Mouse (Mus musculus): ENCODE results near the gene Zfand3. TPM values are rescaled to one million over a fixed set of nuclear protein-coding genes. Genes with fewer than 3 reads are reported as not detected.

Zfand3 gene
- polyA plus RNA-seq, 1 experiment from 2014 or later = 78.9 TPM

DNA sequence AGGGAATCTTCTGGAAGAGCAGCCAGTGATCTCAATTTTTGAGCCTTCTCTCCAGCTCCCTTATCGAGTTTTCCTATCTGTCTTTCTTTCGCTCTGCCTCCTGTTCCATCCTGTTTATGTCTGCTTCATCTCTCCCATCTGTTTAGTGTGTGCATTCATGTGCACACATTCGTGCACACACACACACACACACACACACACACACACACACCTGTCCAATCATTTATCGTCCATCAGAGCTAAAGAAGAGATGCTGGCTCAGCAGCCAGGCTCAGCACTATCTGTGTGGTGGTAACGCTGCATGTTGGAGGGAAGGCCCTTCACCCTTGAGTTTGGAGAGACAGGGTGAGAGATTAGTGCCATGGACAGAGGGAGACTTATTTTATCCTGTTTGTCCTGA, 21.3 kb upstream of the Zfand3 start:
- Histone ChIP-seq H3K9ac (no peak overlapping the region), H3K4me1 (replicated peaks) (peaks cover 12% of the 10 kb centered on the region; the same call in 1 of the 2 replicates), H3K36me3 (no peaks in the 10 kb centered on the region), H3K4me3 (no peak overlapping the region), H3K27me3 (peaks cover 4% of the 10 kb centered on the region; the same call in 1 of the 2 replicates), H3K27ac (no peak overlapping the region), H3K9me3 (no peaks in the 10 kb centered on the region), H3K4me2 (no peak overlapping the region)
- no peak for ATAC-seq (ENCODE audit: low FRiP score)
- WGBS = 83% methylated on average over 5 of the region's 5 CpGs

GRCm38 (mm10) chr17:29984931-29985330, 19.6 kb upstream of the Zfand3 start:
- H3K4me3 ChIP-seq = no peak overlapping the region
- WGBS = 83% methylated on average over 7 of the region's 7 CpGs
- H3K9me3 ChIP-seq = no peaks in the 10 kb centered on the region
- no peak overlapping the region for H3K4me2 ChIP-seq
- peaks cover 7% of the 10 kb centered on the region; the same call in 1 of the 2 replicates for H3K27me3 ChIP-seq
- no peaks in the 10 kb centered on the region for H3K36me3 ChIP-seq
- H3K9ac ChIP-seq = no peak overlapping the region
- H3K4me1 ChIP-seq (replicated peaks) = peaks cover 5% of the 10 kb centered on the region; the same call in 1 of the 2 replicates
- ATAC-seq (ENCODE audit: low FRiP score) = no peak
- H3K27ac ChIP-seq = no peak overlapping the region; the same call in none of the 2 replicates

DNA sequence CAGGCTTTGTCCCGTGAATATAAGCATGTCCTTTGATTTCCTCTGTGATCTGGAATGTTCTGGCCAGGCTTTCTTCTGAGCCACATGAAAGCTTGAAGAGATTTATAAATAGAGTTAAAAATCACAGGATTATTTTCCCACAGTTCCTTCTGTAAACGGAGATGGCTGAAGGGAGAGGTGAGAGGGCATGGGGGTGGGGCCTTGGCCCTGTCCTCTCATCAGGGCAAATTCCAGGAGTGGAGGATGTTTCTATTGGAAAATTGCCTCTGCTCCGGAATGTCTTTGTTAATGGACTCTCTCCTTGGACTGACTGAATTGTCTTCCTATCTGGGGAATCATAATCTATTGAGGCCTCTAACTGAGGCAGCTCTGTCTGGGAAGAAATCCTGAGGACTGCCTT, 19.0 kb upstream of the Zfand3 start:
- Histone ChIP-seq H3K4me2 (no peak overlapping the region), H3K27ac (no peak overlapping the region; the same call in 1 of the 2 replicates), H3K36me3 (no peaks in the 10 kb centered on the region), H3K4me3 (no peak overlapping the region), H3K9me3 (no peaks in the 10 kb centered on the region), H3K9ac (no peak overlapping the region), H3K4me1 (replicated peaks) (peaks cover 5% of the 10 kb centered on the region; the same call in 1 of the 2 replicates), H3K27me3 (peaks cover 7% of the 10 kb centered on the region; the same call in 1 of the 2 replicates)
- ATAC-seq (ENCODE audit: low FRiP score) = no peak
- WGBS = 19% methylated on average over 3 of the region's 3 CpGs

DNA sequence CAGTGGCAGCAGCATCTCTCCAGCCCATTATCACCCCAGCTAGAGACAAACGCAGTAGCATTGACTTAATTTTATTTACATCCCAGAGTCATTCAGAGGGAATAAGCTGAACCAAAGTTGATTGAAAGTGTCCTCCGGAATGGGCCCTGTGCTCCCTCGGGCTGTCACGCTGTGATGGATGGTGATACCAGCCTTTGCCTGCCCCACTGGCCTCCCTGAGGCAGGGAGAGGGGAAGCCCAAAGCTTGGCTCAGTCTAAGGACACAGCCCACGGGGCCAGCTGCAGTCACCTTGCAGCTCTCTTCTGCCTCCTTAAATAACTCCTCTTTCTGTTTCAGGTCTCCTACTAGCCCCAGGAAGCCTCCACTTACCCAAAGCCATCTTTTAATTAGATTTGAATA, 16.4 kb upstream of the Zfand3 start:
- no peaks in the 10 kb centered on the region for H3K9me3 ChIP-seq
- H3K4me3 ChIP-seq = no peak overlapping the region
- no peaks in the 10 kb centered on the region for H3K36me3 ChIP-seq
- peaks cover 7% of the 10 kb centered on the region; the same call in 1 of the 2 replicates for H3K27me3 ChIP-seq
- 23% methylated on average over 5 of the region's 5 CpGs for WGBS
- ATAC-seq (ENCODE audit: low FRiP score) = no peak
- H3K27ac ChIP-seq = no peak overlapping the region
- no peak overlapping the region for H3K4me2 ChIP-seq
- no peak overlapping the region for H3K9ac ChIP-seq
- H3K4me1 ChIP-seq (replicated peaks) = peaks cover 5% of the 10 kb centered on the region; the same call in 1 of the 2 replicates

DNA sequence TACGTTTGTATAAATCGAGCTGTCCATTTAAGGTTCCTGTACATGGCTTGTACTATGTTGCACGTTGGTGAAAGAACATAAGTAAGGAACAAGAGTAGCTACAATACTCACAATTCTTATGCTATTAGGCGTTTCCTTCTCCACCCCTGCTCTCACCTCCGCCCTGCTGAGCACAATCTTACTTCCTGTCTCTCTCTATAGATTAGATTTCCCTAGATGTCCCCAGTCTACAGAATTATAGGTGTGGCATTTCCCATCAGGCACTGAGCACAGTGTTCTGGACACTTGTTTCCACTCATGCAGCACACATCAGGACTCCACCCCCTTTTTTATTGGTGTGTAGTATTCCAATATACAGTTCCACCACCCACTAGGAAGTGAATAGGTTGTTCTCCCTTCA, 14.9 kb upstream of the Zfand3 start:
- H3K4me1 ChIP-seq (replicated peaks) = peaks cover 9% of the 10 kb centered on the region
- 0 out of 2 replicates have a peak, but pooled peaks cover 4% of the 10 kb centered on the region for H3K27me3 ChIP-seq
- no peak overlapping the region for H3K27ac ChIP-seq
- no peak overlapping the region for H3K9ac ChIP-seq
- H3K9me3 ChIP-seq = no peaks in the 10 kb centered on the region
- ATAC-seq (ENCODE audit: low FRiP score) = no peak
- WGBS = 86% methylated on average over 5 of the region's 5 CpGs
- no peak overlapping the region for H3K4me2 ChIP-seq
- no peak overlapping the region for H3K4me3 ChIP-seq
- no peaks in the 10 kb centered on the region for H3K36me3 ChIP-seq

DNA sequence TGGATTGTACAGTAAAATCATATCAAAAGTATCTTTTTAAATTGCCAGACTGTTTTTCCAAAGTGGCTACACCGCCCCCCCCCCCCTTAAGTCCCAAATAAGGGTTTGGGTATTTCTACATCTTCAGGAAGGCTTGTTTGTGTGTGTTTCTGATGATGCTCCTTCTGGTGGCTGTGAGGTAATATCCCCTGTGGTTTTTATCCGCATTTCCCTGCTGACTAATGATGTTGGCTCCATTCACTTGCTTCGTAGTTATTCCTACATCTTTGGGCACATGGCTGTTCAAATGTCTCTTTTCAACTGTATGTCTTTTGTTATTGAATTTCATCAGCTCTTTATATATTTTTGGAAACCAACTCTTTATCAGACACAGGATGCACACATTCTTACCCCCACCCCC, 14.4 kb upstream of the Zfand3 start:
- H3K4me3 ChIP-seq = no peak overlapping the region
- no peak overlapping the region for H3K27ac ChIP-seq
- ATAC-seq (ENCODE audit: low FRiP score) = no peak
- H3K4me2 ChIP-seq = no peak overlapping the region
- peaks cover 9% of the 10 kb centered on the region for H3K4me1 ChIP-seq (replicated peaks)
- 0 out of 2 replicates have a peak, but pooled peaks cover 4% of the 10 kb centered on the region for H3K27me3 ChIP-seq
- H3K9ac ChIP-seq = no peak overlapping the region
- H3K36me3 ChIP-seq = no peaks in the 10 kb centered on the region
- H3K9me3 ChIP-seq = no peaks in the 10 kb centered on the region
- WGBS = 94% methylated on average over 3 of the region's 3 CpGs

DNA sequence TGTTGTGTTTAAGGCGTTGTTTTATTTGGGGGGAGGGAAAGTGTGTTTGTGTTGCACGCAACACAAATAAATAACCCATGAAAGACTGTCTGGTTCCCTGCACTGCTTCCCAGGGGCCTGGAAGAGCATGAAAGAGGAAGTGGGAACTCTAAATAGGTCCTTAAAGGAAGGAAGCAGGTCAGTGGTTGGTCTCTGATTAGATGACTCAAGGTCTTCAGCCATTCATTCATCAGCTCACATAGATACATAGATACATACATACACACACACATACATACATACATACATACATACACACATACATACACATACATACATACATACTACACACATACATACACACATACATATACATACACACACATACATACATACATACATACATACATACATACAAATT, 13.7 kb upstream of the Zfand3 start:
- no peaks in the 10 kb centered on the region for H3K9me3 ChIP-seq
- no peak overlapping the region for H3K9ac ChIP-seq
- H3K27me3 ChIP-seq = 0 out of 2 replicates have a peak, but pooled peaks cover 4% of the 10 kb centered on the region
- no peaks in the 10 kb centered on the region for H3K36me3 ChIP-seq
- H3K27ac ChIP-seq = no peak overlapping the region
- 90% methylated on average over 2 of the region's 2 CpGs for WGBS
- peaks cover 9% of the 10 kb centered on the region for H3K4me1 ChIP-seq (replicated peaks)
- H3K4me3 ChIP-seq = no peak overlapping the region
- no peak overlapping the region for H3K4me2 ChIP-seq
- no peak for ATAC-seq (ENCODE audit: low FRiP score)

- WGBS = 62% methylated on average over 8 of the region's 8 CpGs
- Histone ChIP-seq H3K4me2 (no peak overlapping the region), H3K4me1 (replicated peaks) (peaks cover 4% of the 10 kb centered on the region), H3K27me3 (0 out of 2 replicates have a peak, but pooled peaks cover 4% of the 10 kb centered on the region), H3K36me3 (no peaks in the 10 kb centered on the region), H3K27ac (peak overlapping the region; percentile 55; the same call in 1 of the 2 replicates), H3K9ac (no peak overlapping the region), H3K9me3 (no peaks in the 10 kb centered on the region), H3K4me3 (no peak overlapping the region)
- peak; percentile 63; the same call in 1 of the 2 replicates for ATAC-seq (ENCODE audit: low FRiP score)
Observed at GRCm38 (mm10) chr17:29993488-29993887, 11.0 kb upstream of the Zfand3 start.

DNA sequence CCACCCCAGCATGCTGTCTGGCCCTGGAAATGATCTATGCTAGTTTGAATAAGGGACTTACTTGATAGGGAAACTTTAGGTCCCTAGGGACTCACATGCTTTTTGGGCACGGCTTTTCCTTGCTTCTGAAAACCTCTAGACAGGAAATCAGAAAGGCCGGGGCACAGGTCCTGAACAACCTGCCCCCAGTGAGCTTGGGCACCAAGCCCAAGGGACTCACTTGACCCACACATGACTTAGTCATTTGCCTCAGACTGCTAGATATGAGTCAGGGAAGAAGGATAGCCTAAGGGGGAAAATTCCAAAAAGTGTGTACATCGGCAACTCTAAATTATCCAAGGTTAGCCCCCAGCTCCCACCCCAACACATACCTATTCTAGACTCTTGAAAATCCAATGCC, 10.5 kb upstream of the Zfand3 start:
- Histone ChIP-seq H3K4me2 (no peak overlapping the region), H3K27ac (peak overlapping the region; percentile 55; the same call in 1 of the 2 replicates), H3K27me3 (0 out of 2 replicates have a peak, but pooled peaks cover 3% of the 10 kb centered on the region), H3K9ac (no peak overlapping the region), H3K4me1 (replicated peaks) (peaks cover 4% of the 10 kb centered on the region), H3K36me3 (no peaks in the 10 kb centered on the region), H3K9me3 (no peaks in the 10 kb centered on the region), H3K4me3 (no peak overlapping the region)
- no peak for ATAC-seq (ENCODE audit: low FRiP score)
- WGBS = 83% methylated on average over 3 of the region's 3 CpGs

DNA sequence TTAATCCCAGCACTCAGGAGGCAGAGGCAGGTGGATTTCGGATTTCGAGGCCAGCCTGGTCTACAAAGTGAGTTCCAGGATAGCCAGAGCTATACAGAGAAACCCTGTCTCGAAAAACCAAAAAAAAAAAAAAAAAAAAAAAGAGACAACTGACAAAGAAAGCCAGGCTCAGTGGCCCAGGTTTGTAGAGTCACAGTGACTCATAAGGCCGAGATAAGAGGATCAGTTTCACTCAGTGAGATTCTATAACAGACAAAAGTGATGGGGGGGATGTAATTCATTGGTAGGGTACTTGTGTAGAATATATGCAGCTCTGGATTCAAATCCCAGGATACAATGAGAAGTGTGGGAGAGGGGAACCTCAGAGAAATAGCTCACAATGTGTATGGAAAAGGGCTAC, 10.1 kb upstream of the Zfand3 start:
- WGBS = 77% methylated on average over 4 of the region's 4 CpGs
- H3K4me3 ChIP-seq = no peak overlapping the region
- H3K9ac ChIP-seq = no peak overlapping the region
- H3K4me2 ChIP-seq = no peak overlapping the region
- H3K27me3 ChIP-seq = no peaks in the 10 kb centered on the region
- peaks cover 4% of the 10 kb centered on the region for H3K4me1 ChIP-seq (replicated peaks)
- no peak overlapping the region for H3K27ac ChIP-seq
- H3K36me3 ChIP-seq = no peaks in the 10 kb centered on the region
- no peak for ATAC-seq (ENCODE audit: low FRiP score)
- H3K9me3 ChIP-seq = no peaks in the 10 kb centered on the region

- no peaks in the 10 kb centered on the region for H3K36me3 ChIP-seq
- 94% methylated on average over 5 of the region's 5 CpGs for WGBS
- H3K4me3 ChIP-seq = no peak overlapping the region
- no peaks in the 10 kb centered on the region for H3K27me3 ChIP-seq
- no peak overlapping the region for H3K4me2 ChIP-seq
- peaks cover 4% of the 10 kb centered on the region for H3K4me1 ChIP-seq (replicated peaks)
- ATAC-seq (ENCODE audit: low FRiP score) = no peak
- H3K9ac ChIP-seq = no peak overlapping the region
- no peak overlapping the region for H3K27ac ChIP-seq
- no peaks in the 10 kb centered on the region for H3K9me3 ChIP-seq
Observed at GRCm38 (mm10) chr17:29995986-29996385, 8.5 kb upstream of the Zfand3 start.

- peaks cover 4% of the 10 kb centered on the region for H3K4me1 ChIP-seq (replicated peaks)
- H3K4me2 ChIP-seq = no peak overlapping the region
- 68% methylated on average over 7 of the region's 7 CpGs for WGBS
- no peaks in the 10 kb centered on the region for H3K36me3 ChIP-seq
- H3K27me3 ChIP-seq = no peaks in the 10 kb centered on the region
- ATAC-seq (ENCODE audit: low FRiP score) = no peak
- H3K9me3 ChIP-seq = no peaks in the 10 kb centered on the region
- no peak overlapping the region for H3K27ac ChIP-seq
- no peak overlapping the region for H3K9ac ChIP-seq
- no peak overlapping the region for H3K4me3 ChIP-seq
Observed at GRCm38 (mm10) chr17:29997726-29998125, 6.8 kb upstream of the Zfand3 start.

GRCm38 (mm10) chr17:29998566-29999295, 5.8 kb upstream of the Zfand3 start:
- Histone ChIP-seq H3K4me2 (no peak overlapping the region), H3K4me1 (replicated peaks) (peaks cover 9% of the 10 kb centered on the region), H3K9me3 (no peaks in the 10 kb centered on the region), H3K27ac (no peak overlapping the region), H3K9ac (no peak overlapping the region), H3K27me3 (no peaks in the 10 kb centered on the region), H3K36me3 (no peaks in the 10 kb centered on the region), H3K4me3 (no peak overlapping the region)
- no peak for ATAC-seq (ENCODE audit: low FRiP score)
- WGBS = 72% methylated on average over 24 of the region's 24 CpGs
